Mouse (Mus musculus) myocyte (in vitro differentiated cells): ENCODE measurements at regions not wholly inside any gene's neighbourhood (a gene's known extent, or its start where the extent isn't known, plus 50 kb on each side); places are given as distances from the start of the nearest gene placed in this dataset.

ENCODE experiments used
- H3K27me3 ChIP-seq: one replicate; pipeline ENCODE4 v1.6.1; 2011; ENCODE audit not compliant: control insufficient read depth, insufficient read depth, insufficient read length
- H3K36me3 ChIP-seq: one replicate; pipeline ENCODE4 v1.6.1; 2011; ENCODE audit not compliant: control insufficient read depth, insufficient read depth
- H3K4me2 ChIP-seq: one replicate; pipeline ENCODE4 v1.6.1; 2011; ENCODE audit warnings: low read depth, control low read depth
- H3K4me3 ChIP-seq: one replicate; pipeline ENCODE4 v1.5.1; 2011; ENCODE audit warnings: mild to moderate bottlenecking, control low read depth, moderate library complexity
- H3K79me2 ChIP-seq: one replicate; pipeline ENCODE4 v1.6.1; 2011; ENCODE audit not compliant: control insufficient read depth, insufficient read depth
- H3ac ChIP-seq: one replicate; pipeline ENCODE4 v1.6.1; 2011; ENCODE audit not compliant: control insufficient read depth, insufficient read length
- CEBPB ChIP-seq: IDR thresholded peaks from 2 replicates; pipeline ENCODE4 v1.6.1; 2011; ENCODE audit warnings: mild to moderate bottlenecking, moderate library complexity; ENCODE audit not compliant: poor library complexity, insufficient read depth, severe bottlenecking
- E2F4 ChIP-seq: IDR thresholded peaks from one replicate; pipeline ENCODE4 v1.6.1; 2011; ENCODE audit warnings: mild to moderate bottlenecking, control low read depth, moderate library complexity; ENCODE audit not compliant: insufficient read depth
- MAX ChIP-seq: IDR thresholded peaks from one replicate; pipeline ENCODE4 v1.6.1; 2011; ENCODE audit warnings: low read depth, mild to moderate bottlenecking, control low read depth
- MYOD1 ChIP-seq, 3 experiments: IDR thresholded peaks; one replicate each; pipeline ENCODE4 v1.6.1; 2011; ENCODE audit warnings: control low read depth in 2 of 3, low read depth in 2 of 3, mild to moderate bottlenecking in 2 of 3, moderate library complexity in 1 of 3; ENCODE audit not compliant: insufficient read length in 2 of 3, control insufficient read depth in 1 of 3
- MYOG ChIP-seq, 3 experiments: IDR thresholded peaks; one replicate each; pipeline ENCODE4 v1.6.1; 2011; ENCODE audit warnings: control low read depth in 2 of 3, low read depth in 2 of 3, mild to moderate bottlenecking in 2 of 3; ENCODE audit not compliant: insufficient read length in 2 of 3, control insufficient read depth in 1 of 3, insufficient read depth in 1 of 3
- POLR2A ChIP-seq: IDR thresholded peaks from one replicate; pipeline ENCODE4 v1.6.1; 2011; ENCODE audit warnings: low read depth, mild to moderate bottlenecking, control low read depth, moderate library complexity; ENCODE audit not compliant: insufficient read length
- POLR2AphosphoS2 ChIP-seq: IDR thresholded peaks from one replicate; pipeline ENCODE4 v1.6.1; 2011; ENCODE audit warnings: low read depth, control low read depth; ENCODE audit not compliant: insufficient read length
- REST ChIP-seq: IDR thresholded peaks from one replicate; pipeline ENCODE4 v1.6.1; 2011; ENCODE audit warnings: mild to moderate bottlenecking, control low read depth, moderate library complexity; ENCODE audit not compliant: insufficient read depth, insufficient read length
- SRF ChIP-seq: IDR thresholded peaks from one replicate; pipeline ENCODE4 v1.6.1; 2011; ENCODE audit warnings: low read depth; ENCODE audit not compliant: control insufficient read depth, insufficient read length
- TCF12 ChIP-seq: IDR thresholded peaks from one replicate; pipeline ENCODE4 v1.6.1; 2011; ENCODE audit warnings: mild to moderate bottlenecking, control low read depth; ENCODE audit not compliant: poor library complexity, insufficient read depth, severe bottlenecking
- TCF3 ChIP-seq: IDR thresholded peaks from one replicate; pipeline ENCODE4 v1.6.1; 2011; ENCODE audit warnings: low read depth, control low read depth; ENCODE audit not compliant: insufficient read length
- USF1 ChIP-seq: IDR thresholded peaks from one replicate; pipeline ENCODE4 v1.6.1; 2011; ENCODE audit warnings: low read depth, mild to moderate bottlenecking, control low read depth, moderate library complexity

DNA sequence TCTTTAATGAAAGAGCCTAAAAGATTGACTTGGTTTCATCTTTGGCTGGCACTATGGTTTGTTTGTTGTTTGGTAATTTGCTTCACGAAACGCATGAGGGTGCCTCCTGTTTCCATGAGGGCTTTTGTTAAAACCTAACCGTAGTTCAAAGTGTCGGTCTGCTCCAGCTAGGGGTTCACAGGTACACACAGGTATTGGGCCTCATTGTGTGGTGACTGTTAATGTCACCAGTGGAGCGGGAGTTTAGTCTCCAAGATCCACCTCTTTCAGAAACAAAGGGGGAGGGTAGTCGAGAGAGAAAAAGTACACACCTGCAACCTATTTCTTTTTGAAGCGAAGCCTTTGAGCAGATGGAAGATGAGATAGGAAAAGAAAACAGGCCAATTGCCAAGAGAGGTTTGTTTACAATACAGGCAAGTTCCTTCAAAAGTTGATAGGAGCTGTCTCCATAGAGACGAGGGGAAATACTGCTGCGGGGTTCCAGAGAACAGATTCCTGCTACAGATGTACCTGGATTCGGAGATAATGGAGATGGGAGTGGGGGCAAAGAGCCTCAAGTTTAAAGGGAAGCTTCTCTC, 273.9 kb downstream of the Ndfip2 start:
- H3K36me3 ChIP-seq, result no peaks in the 10 kb centered on the region
- no peaks in the 10 kb centered on the region for H3K27me3 ChIP-seq
- H3ac ChIP-seq, result no peak overlapping the region
- H3K4me2 ChIP-seq, result no peak overlapping the region
- no peak overlapping the region for H3K4me3 ChIP-seq
- TF ChIP-seq REST, result no peak
- no peak for TF ChIP-seq POLR2A
- TF ChIP-seq CEBPB, result no peak
- no peak for TF ChIP-seq MYOG (IDR thresholded peaks at IDR 0.05; ENCODE audit: control insufficient read depth in 1 of 3, insufficient read depth in 1 of 3, insufficient read length in 2 of 3, low read depth in 2 of 3)
- no peak for TF ChIP-seq TCF3
- no peak for TF ChIP-seq USF1
- no peak for TF ChIP-seq SRF
- TF ChIP-seq POLR2AphosphoS2, result no peak
- TF ChIP-seq TCF12, result no peak
- no peak for TF ChIP-seq MAX
- H3K79me2 ChIP-seq, result no peaks in the 10 kb centered on the region

DNA sequence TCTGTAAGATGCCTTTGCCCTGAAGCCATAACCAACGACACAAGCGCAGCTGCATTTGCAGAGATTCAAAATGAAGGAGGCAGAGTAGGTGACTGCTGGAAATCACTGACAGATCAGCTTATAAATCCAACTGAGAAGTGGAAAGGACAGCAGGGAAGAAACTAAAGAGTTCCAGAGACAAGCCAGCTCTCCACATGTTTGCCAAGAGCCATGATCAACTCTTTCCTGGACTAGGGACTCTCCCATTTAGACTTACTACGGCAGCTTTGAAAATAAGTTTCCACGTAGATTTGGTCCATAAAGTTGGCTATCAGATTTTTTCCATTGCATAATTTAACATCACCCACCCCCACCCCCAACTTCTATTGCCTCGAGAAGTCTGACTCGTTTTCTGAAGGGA, 269.7 kb downstream of the Ndfip2 start:
- no peaks in the 10 kb centered on the region for H3K79me2 ChIP-seq
- H3K27me3 ChIP-seq, result no peaks in the 10 kb centered on the region
- H3K4me2 ChIP-seq, result no peak overlapping the region
- TF ChIP-seq POLR2AphosphoS2, result no peak
- TF ChIP-seq MYOG (IDR thresholded peaks at IDR 0.05; ENCODE audit: control insufficient read depth in 1 of 3, insufficient read depth in 1 of 3, insufficient read length in 2 of 3, low read depth in 2 of 3), result no peak
- TF ChIP-seq E2F4, result no peak
- TF ChIP-seq REST, result no peak
- H3K36me3 ChIP-seq, result no peaks in the 10 kb centered on the region
- no peak overlapping the region for H3ac ChIP-seq
- no peak overlapping the region for H3K4me3 ChIP-seq

DNA sequence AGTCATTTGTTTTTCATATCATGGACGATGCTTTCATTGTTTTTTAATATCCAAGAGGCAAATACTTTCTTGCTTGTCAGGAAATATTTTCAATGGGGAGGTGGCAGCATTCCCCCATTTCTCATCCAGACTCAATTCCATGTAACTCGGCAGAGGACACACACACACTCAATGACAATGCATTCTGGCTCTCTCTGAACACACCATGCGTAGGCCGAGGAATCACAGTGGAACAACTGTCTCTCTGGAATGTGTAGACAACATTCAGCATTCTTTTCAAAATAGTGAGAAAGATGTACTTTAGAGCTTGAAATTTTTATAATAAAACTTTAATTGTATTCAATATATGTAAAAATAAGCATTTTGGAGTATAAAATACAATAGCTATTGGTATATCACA, 265.5 kb downstream of the Ndfip2 start:
- TF ChIP-seq CEBPB (no peak), POLR2AphosphoS2 (no peak)
- Histone ChIP-seq H3ac (no peak overlapping the region), H3K4me3 (no peak overlapping the region), H3K36me3 (no peaks in the 10 kb centered on the region), H3K27me3 (no peaks in the 10 kb centered on the region), H3K4me2 (no peak overlapping the region), H3K79me2 (no peaks in the 10 kb centered on the region)

DNA sequence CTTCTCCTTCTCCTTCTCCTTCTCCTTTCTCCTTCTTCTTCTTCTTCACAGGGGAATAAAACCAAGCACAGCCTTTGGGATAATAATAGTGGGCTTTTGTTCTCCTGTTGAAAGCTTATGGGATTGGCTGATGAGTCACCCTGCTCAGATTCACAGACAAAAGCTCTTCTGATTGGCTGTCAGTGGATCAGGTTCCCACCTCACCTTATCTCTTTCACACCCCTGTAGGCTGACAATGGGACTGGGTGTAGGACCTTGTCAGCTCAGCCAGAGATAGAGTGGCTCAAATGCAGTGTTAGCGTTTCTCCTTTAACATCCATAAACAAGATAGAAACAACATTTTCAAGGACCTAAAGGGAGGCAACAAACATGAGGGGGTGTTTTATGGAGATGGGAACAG, 263.9 kb downstream of the Ndfip2 start:
- no peak for TF ChIP-seq REST
- no peak for TF ChIP-seq E2F4
- no peak for TF ChIP-seq MAX
- TF ChIP-seq POLR2A, result no peak
- TF ChIP-seq TCF12, result no peak
- no peak for TF ChIP-seq SRF
- TF ChIP-seq MYOD1 (IDR thresholded peaks at IDR 0.05; ENCODE audit: control insufficient read depth in 1 of 3, insufficient read length in 2 of 3, low read depth in 2 of 3), result no peak
- TF ChIP-seq TCF3, result no peak
- TF ChIP-seq CEBPB, result no peak
- TF ChIP-seq USF1, result no peak
- TF ChIP-seq POLR2AphosphoS2, result no peak
- TF ChIP-seq MYOG (IDR thresholded peaks at IDR 0.05; ENCODE audit: control insufficient read depth in 1 of 3, insufficient read depth in 1 of 3, insufficient read length in 2 of 3, low read depth in 2 of 3), result no peak
- H3K36me3 ChIP-seq, result no peaks in the 10 kb centered on the region
- H3ac ChIP-seq, result no peak overlapping the region
- no peak overlapping the region for H3K4me2 ChIP-seq
- no peaks in the 10 kb centered on the region for H3K79me2 ChIP-seq
- H3K4me3 ChIP-seq, result no peak overlapping the region
- no peaks in the 10 kb centered on the region for H3K27me3 ChIP-seq

DNA sequence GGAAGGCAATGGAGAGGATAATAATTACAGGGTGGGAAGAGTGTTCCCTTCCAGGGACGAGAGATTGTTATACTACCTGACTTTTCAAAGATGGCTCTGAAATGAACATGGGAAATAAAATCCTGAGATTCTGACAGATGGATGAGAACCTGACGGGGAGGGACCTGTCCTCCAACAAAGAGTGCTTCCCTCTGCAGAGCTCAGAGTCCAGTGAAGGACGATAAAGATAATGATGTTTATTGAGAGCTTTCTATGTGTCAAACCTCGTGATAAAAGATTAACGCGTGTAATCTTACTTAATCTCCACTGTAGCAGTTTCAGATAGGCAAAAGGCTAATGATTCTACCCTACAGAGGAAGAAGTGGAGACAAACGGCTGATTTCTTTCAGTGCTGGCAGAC, 260.3 kb downstream of the Ndfip2 start:
- H3K36me3 ChIP-seq, result no peaks in the 10 kb centered on the region
- H3K4me2 ChIP-seq, result no peak overlapping the region
- TF ChIP-seq CEBPB (no peak), TCF3 (no peak), USF1 (no peak), POLR2AphosphoS2 (no peak), MYOD1 (IDR thresholded peaks at IDR 0.05; ENCODE audit: control insufficient read depth in 1 of 3, insufficient read length in 2 of 3, low read depth in 2 of 3) (no peak), REST (no peak), MYOG (IDR thresholded peaks at IDR 0.05; ENCODE audit: control insufficient read depth in 1 of 3, insufficient read depth in 1 of 3, insufficient read length in 2 of 3, low read depth in 2 of 3) (no peak), MAX (no peak), POLR2A (no peak), E2F4 (no peak), TCF12 (no peak)
- no peaks in the 10 kb centered on the region for H3K79me2 ChIP-seq
- H3K27me3 ChIP-seq, result no peaks in the 10 kb centered on the region
- H3K4me3 ChIP-seq, result no peak overlapping the region
- no peak overlapping the region for H3ac ChIP-seq
